Mouse (Mus musculus): Measurements from ENCODE around the gene Casd1. TPM values are rescaled to one million over a fixed set of nuclear protein-coding genes. Genes with fewer than 3 reads are reported as not detected.

Gene Casd1
- total and polyA plus RNA-seq, 3 experiments: 12.3 to 12.6 TPM; not detected in 1

DNA sequence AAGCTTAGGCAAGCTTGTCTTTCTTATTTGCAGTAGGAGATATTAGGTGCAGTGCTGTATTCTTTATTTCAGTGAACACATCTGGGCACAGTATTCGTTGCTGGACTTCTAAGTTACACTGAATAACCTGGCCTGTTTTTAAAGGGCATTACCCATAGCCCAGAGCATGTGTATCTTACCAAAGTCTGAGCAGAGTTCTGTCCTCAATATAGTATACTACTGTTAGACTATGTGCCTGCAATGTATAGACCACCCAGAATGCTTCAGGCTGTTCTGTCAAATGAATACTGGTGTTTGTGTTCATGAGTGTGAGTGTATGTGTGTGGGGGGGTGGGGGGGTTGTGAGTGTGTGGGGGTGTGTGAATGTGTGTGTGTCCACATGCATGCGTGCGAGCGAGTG, 55.3 kb downstream of the Casd1 start:
- TF ChIP-seq GABPA (IDR thresholded peaks at IDR 0.05; ENCODE audit: low read depth, low read length) (no peak), ZKSCAN1 (IDR thresholded peaks at IDR 0.05; ENCODE audit: low read depth, low read length) (no peak), CTCF (IDR thresholded peaks at IDR 0.05 in 2 of 3, conservative IDR thresholded peaks at IDR 0.05 in 1 of 3; ENCODE audit: control insufficient read depth in 1 of 3, insufficient read depth in 1 of 3, low read depth in 2 of 3, low read length in 3 of 3, poor library complexity in 1 of 3, severe bottlenecking in 1 of 3) (no peak), KAT2A (conservative IDR thresholded peaks at IDR 0.05; ENCODE audit: low read depth, low read length) (no peak), MYC (IDR thresholded peaks at IDR 0.05; ENCODE audit: low read depth, low read length) (no peak), ELF1 (IDR thresholded peaks at IDR 0.05; ENCODE audit: low read depth, low read length) (no peak), RAD21 (IDR thresholded peaks at IDR 0.05; ENCODE audit: low read depth, low read length) (no peak), CHD1 (IDR thresholded peaks at IDR 0.05; ENCODE audit: low read depth, low read length) (no peak), GATA1 (IDR thresholded peaks at IDR 0.05; ENCODE audit: low read depth, low read length) (no peak), POLR2AphosphoS2 (IDR thresholded peaks at IDR 0.05; ENCODE audit: low read length) (no peak), RCOR1 (IDR thresholded peaks at IDR 0.05; ENCODE audit: low read depth, low read length) (no peak), MAZ (IDR thresholded peaks at IDR 0.05; ENCODE audit: low read depth, low read length) (no peak), MYB (IDR thresholded peaks at IDR 0.05; ENCODE audit: low read depth, low read length) (no peak), NRF1 (IDR thresholded peaks at IDR 0.05; ENCODE audit: insufficient read depth, low read depth, low read length, poor library complexity, severe bottlenecking) (no peak), TBP (IDR thresholded peaks at IDR 0.05; ENCODE audit: low read depth, low read length) (no peak), MXI1 (IDR thresholded peaks at IDR 0.05; ENCODE audit: low read depth, low read length) (no peak), NELFE (IDR thresholded peaks at IDR 0.05; ENCODE audit: low read depth, low read length) (no peak)
- no peak overlapping the region for H3K9ac ChIP-seq (ENCODE audit: control insufficient read depth, low read depth, low read length, poor library complexity, severe bottlenecking)
- H3K4me1 ChIP-seq (ENCODE audit: control insufficient read depth in 1 of 2, insufficient read depth in 2 of 2, low read length in 2 of 2): no peaks in the 10 kb centered on the region
- H3K36me3 ChIP-seq (ENCODE audit: control insufficient read depth in 1 of 2, insufficient read depth in 2 of 2, low read length in 2 of 2): peaks cover 0 to 4% of the 10 kb centered on the region in 2 experiments; a peak in 1 of 4 replicates
- no peak for DNase-seq (ENCODE audit: low read depth, low spot score)
- H3K79me2 ChIP-seq (ENCODE audit: control insufficient read depth, insufficient read depth, low read length, poor library complexity): no peaks in the 10 kb centered on the region
- H3K9me3 ChIP-seq (replicated peaks; ENCODE audit: insufficient read depth, low read length): no peaks in the 10 kb centered on the region
- peaks cover 0 to 2% of the 10 kb centered on the region in 2 experiments; a peak in 3 of 4 replicates for H3K27me3 ChIP-seq (ENCODE audit: control insufficient read depth in 1 of 2, insufficient read depth in 2 of 2, low read length in 2 of 2)
- no peak overlapping the region for H3K27ac ChIP-seq (ENCODE audit: control insufficient read depth, low read depth, low read length)
- no peak overlapping the region for H3K4me3 ChIP-seq (ENCODE audit: control insufficient read depth in 1 of 2, insufficient read depth in 1 of 2, low read depth in 2 of 2, low read length in 2 of 2)

DNA sequence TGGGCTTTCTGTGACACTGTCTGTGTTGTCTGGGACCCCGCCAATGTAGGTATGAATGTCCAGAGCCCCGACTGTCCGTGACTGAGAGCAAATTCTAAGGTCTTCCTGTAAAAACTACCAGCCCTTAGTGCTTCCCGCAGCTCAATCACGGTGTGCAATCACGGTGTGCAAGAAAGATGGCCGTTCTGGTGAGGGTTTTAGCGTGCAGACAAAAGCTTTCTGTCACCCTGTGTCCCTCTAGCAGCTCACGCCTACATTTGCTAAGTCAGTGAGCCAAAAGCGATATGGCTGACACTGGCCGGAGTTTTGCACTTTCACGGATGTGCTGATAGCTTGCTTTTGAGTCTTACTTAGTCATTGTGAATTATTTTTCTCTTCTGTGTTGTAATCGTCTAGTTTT, 58.2 kb downstream of the Casd1 start:
- no peak for DNase-seq (ENCODE audit: low read depth, low spot score)
- Histone ChIP-seq H3K36me3 (ENCODE audit: control insufficient read depth in 1 of 2, insufficient read depth in 2 of 2, low read length in 2 of 2) (peaks cover 0 to 9% of the 10 kb centered on the region in 2 experiments; a peak in 1 of 4 replicates), H3K9ac (ENCODE audit: control insufficient read depth, low read depth, low read length, poor library complexity, severe bottlenecking) (no peak overlapping the region), H3K4me1 (ENCODE audit: control insufficient read depth in 1 of 2, insufficient read depth in 2 of 2, low read length in 2 of 2) (peaks cover 0 to 3% of the 10 kb centered on the region in 2 experiments; a peak in 2 of 4 replicates), H3K4me3 (ENCODE audit: control insufficient read depth in 1 of 2, insufficient read depth in 1 of 2, low read depth in 2 of 2, low read length in 2 of 2) (no peak overlapping the region), H3K27ac (ENCODE audit: control insufficient read depth, low read depth, low read length) (no peak overlapping the region), H3K9me3 (replicated peaks; ENCODE audit: insufficient read depth, low read length) (no peaks in the 10 kb centered on the region), H3K79me2 (ENCODE audit: control insufficient read depth, insufficient read depth, low read length, poor library complexity) (no peaks in the 10 kb centered on the region), H3K27me3 (ENCODE audit: control insufficient read depth in 1 of 2, insufficient read depth in 2 of 2, low read length in 2 of 2) (peaks cover 0 to 2% of the 10 kb centered on the region in 2 experiments)
- TF ChIP-seq MEF2A (IDR thresholded peaks at IDR 0.05; ENCODE audit: extremely low read depth, insufficient replicate concordance, low read depth, low read length, poor library complexity, severe bottlenecking) (no peak), MYC (IDR thresholded peaks at IDR 0.05; ENCODE audit: low read depth, low read length) (no peak), E2F4 (IDR thresholded peaks at IDR 0.05; ENCODE audit: borderline replicate concordance, low read depth, low read length) (no peak), HCFC1 (IDR thresholded peaks at IDR 0.05; ENCODE audit: low read depth, low read length) (no peak), KAT2A (conservative IDR thresholded peaks at IDR 0.05; ENCODE audit: low read depth, low read length) (no peak)

Measured in MEL (cell line).